Mouse (Mus musculus) liver, postnatal 0 days (tissue): ENCODE results near the gene Cpsf2.

Source experiments
- CTCF ChIP-seq: sonication (generic); IDR thresholded peaks from 2 replicates; pipeline ENCODE4 v1.5.1; 2016; ENCODE audit warnings: antibody characterized with exemption, low read depth
- EP300 ChIP-seq: IDR thresholded peaks from 2 replicates; pipeline ENCODE4 v1.6.1; 2016; ENCODE audit warnings: antibody characterized with exemption, low read depth, mild to moderate bottlenecking

DNA sequence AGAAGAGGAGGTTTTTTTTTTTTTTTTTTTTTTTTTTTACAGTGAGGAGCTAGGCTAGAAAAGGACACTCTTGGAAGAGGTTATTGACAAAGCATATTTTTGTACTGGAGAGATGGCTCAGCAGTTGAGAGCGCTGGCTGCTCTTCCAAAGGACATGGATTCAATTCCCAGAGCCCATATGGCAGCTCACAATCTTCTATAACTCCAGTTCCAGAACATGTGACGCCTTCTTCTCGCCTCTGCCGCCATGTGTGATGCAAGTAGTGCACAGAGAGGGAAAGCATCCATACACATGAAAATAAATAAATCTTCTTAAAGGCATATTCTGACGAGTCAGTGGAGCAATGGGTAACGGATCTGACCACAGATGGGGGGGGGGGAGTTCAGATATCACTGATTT, 46.1 kb downstream of the Cpsf2 start:
- TF ChIP-seq CTCF (no peak), EP300 (no peak)
